Mouse (Mus musculus): Measurements from ENCODE around the gene Elmo2. TPM values are rescaled to one million over a fixed set of nuclear protein-coding genes. Genes with fewer than 3 reads are reported as not detected.
A peak's percentile ranks its signal among the peaks of the same experiment; 100 is the strongest.

Gene Elmo2
- polyA plus RNA-seq, 1 experiment from 2014 or later, result 63.5 TPM

DNA sequence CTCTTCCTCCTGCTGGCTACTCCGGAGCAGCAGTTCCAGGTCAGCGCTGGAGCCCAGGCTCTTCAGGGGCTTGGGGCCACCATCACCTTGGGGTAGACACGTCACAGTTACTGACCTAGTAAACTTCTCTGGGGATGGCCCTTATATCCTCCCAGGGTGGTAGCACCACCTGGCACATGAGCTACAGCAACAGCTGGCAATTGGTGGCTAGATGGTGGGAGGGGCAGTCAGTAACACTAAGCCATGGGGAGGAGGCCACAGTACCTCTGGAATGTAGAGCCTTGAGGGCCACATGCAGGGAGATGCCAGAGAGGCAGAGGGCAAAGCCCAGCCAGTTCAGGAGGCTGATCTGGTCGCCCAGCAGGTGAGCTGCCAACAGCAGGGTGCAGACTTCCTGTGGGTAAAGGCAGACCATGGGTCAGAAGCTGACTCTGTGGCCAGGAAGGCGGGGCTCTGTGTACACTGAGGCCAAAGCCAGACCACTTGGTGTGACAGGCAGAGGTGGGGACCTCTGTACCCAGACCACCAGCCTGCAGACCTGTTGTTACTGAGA lies 49.0 kb downstream of the Elmo2 start:
- Histone ChIP-seq H3K4me2 (ENCODE audit: low read depth, low read length) (no peak overlapping the region), H3K4me3 (ENCODE audit: low read length) (no peak overlapping the region), H3K9me3 (ENCODE audit: control insufficient read depth, low read length) (no peaks in the 10 kb centered on the region), H3K27ac (ENCODE audit: low read length) (no peak overlapping the region), H3K9ac (ENCODE audit: low read depth, low read length) (no peak overlapping the region), H3K27me3 (replicated peaks; ENCODE audit: control insufficient read depth, insufficient read depth, low read length) (no peaks in the 10 kb centered on the region), H3K4me1 (ENCODE audit: control insufficient read depth, insufficient read depth, low read length) (peaks cover 10% of the 10 kb centered on the region), H3K36me3 (ENCODE audit: control insufficient read depth, insufficient read depth, low read length) (peaks cover 12% of the 10 kb centered on the region; the same call in 1 of the 2 replicates)
- WGBS, result 87% methylated on average over 5 of the region's 5 CpGs
- ATAC-seq, result no peak

DNA sequence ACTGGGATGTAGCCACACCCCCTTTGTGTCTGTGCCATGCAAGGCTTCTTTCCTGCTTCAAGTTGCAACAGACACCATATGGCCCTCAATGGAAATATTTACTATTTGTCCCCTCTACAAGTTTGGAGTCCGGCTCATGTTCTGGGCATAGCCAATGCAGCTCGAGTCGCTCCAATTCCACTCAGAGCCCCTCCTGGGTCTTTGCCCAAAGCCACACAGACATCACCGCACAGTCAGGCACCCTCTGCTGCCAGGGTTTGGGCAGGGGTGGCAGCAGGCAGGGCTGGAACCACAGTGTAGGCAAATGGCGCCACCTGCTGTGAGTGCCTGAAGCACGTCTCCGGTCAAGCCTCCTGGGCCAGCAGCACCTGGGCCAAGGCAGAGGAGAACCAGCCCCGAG lies 50.5 kb downstream of the Elmo2 start:
- H3K9ac ChIP-seq (ENCODE audit: low read depth, low read length), result no peak overlapping the region
- H3K36me3 ChIP-seq (ENCODE audit: control insufficient read depth, insufficient read depth, low read length), result peaks cover 10% of the 10 kb centered on the region; the same call in 1 of the 2 replicates
- ATAC-seq, result peak; percentile 30
- no peak overlapping the region for H3K4me2 ChIP-seq (ENCODE audit: low read depth, low read length)
- H3K27ac ChIP-seq (ENCODE audit: low read length), result no peak overlapping the region
- H3K27me3 ChIP-seq (replicated peaks; ENCODE audit: control insufficient read depth, insufficient read depth, low read length), result no peaks in the 10 kb centered on the region
- H3K9me3 ChIP-seq (ENCODE audit: control insufficient read depth, low read length), result no peaks in the 10 kb centered on the region
- 27% methylated on average over 8 of the region's 8 CpGs for WGBS
- no peak overlapping the region for H3K4me3 ChIP-seq (ENCODE audit: low read length)
- peaks cover 5% of the 10 kb centered on the region; the same call in 1 of the 2 replicates for H3K4me1 ChIP-seq (ENCODE audit: control insufficient read depth, insufficient read depth, low read length)

DNA sequence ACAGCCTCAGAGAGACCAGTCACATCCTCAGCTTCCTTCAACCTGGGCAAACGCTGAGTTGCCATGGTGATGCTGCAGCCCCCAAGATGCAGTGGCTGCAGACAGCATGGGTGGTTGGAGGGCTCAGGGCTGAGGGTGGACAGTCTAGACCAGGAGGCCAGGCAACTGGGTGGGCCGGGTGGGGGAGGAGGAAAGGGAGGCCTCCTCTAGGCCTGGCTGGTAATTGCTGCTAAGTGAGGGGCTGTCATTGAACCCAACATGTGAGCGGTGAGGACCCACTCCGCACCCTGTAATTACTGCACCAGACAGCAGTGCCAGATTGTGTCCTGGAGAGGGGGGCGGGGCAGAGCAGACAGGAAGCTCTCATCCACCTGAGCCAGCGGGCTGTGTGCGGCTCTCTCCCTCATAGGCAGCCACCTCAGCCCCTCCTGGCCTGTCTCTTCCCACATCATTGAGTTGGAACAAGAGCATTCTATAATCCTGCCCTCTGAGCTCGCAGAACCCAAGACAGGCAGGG lies 51.1 kb downstream of the Elmo2 start:
- WGBS, result 43% methylated on average over 8 of the region's 8 CpGs
- Histone ChIP-seq H3K4me1 (ENCODE audit: control insufficient read depth, insufficient read depth, low read length) (peaks cover 5% of the 10 kb centered on the region; the same call in 1 of the 2 replicates), H3K4me3 (ENCODE audit: low read length) (no peak overlapping the region), H3K27ac (ENCODE audit: low read length) (no peak overlapping the region), H3K9me3 (ENCODE audit: control insufficient read depth, low read length) (no peaks in the 10 kb centered on the region), H3K9ac (ENCODE audit: low read depth, low read length) (no peak overlapping the region), H3K4me2 (ENCODE audit: low read depth, low read length) (no peak overlapping the region), H3K27me3 (replicated peaks; ENCODE audit: control insufficient read depth, insufficient read depth, low read length) (no peaks in the 10 kb centered on the region), H3K36me3 (ENCODE audit: control insufficient read depth, insufficient read depth, low read length) (peaks cover 5% of the 10 kb centered on the region; the same call in 1 of the 2 replicates)
- peak; percentile 47 for ATAC-seq

DNA sequence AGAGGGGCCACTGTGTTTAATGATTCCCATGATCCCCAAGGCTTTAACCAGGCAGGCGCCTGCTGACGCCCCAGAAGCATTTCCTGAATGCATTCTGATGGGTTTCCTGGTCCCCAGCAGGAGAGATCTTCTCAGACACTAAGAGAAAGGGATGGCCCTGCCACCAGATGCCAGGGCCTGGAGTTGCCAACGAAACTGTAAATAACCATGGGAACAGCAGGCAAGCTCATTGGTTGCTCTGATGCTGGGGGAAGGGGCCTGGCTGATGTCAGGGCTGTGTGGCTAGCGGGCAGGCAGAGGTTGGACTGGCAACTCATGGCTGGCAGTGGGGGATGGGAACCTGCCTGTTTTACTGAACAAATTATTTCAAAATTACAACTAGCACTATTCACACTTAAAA lies 52.7 kb downstream of the Elmo2 start:
- H3K27ac ChIP-seq (ENCODE audit: low read length), result no peak overlapping the region
- peaks cover 5% of the 10 kb centered on the region; the same call in 1 of the 2 replicates for H3K4me1 ChIP-seq (ENCODE audit: control insufficient read depth, insufficient read depth, low read length)
- H3K9me3 ChIP-seq (ENCODE audit: control insufficient read depth, low read length), result no peaks in the 10 kb centered on the region
- peaks cover 5% of the 10 kb centered on the region; the same call in 1 of the 2 replicates for H3K36me3 ChIP-seq (ENCODE audit: control insufficient read depth, insufficient read depth, low read length)
- 42% methylated on average over 4 of the region's 4 CpGs for WGBS
- no peaks in the 10 kb centered on the region for H3K27me3 ChIP-seq (replicated peaks; ENCODE audit: control insufficient read depth, insufficient read depth, low read length)
- ATAC-seq, result no peak
- H3K9ac ChIP-seq (ENCODE audit: low read depth, low read length), result no peak overlapping the region
- no peak overlapping the region for H3K4me3 ChIP-seq (ENCODE audit: low read length)
- no peak overlapping the region for H3K4me2 ChIP-seq (ENCODE audit: low read depth, low read length)

DNA sequence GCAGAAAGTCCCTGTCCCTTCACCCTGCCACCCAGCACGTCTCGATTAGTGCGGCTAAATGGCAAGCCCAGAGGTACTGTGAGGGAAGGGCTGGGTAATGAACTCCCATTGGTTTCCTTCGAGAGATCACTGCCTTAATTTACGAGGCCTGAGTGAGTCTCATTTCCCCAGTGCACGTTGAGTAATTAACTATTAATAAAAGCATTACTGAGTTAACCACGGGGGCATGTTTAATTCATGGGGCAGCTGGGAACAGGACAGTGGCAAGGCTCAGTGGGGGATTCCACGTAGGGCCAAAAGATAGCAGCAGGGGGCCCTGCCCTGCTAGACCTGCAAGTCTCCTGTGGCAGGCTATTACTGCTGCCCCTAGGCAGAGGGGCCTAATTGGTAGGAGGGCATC lies 55.0 kb downstream of the Elmo2 start:
- Histone ChIP-seq H3K9me3 (ENCODE audit: control insufficient read depth, low read length) (no peaks in the 10 kb centered on the region), H3K4me3 (ENCODE audit: low read length) (no peak overlapping the region), H3K36me3 (ENCODE audit: control insufficient read depth, insufficient read depth, low read length) (no peaks in the 10 kb centered on the region), H3K27ac (ENCODE audit: low read length) (no peak overlapping the region), H3K27me3 (replicated peaks; ENCODE audit: control insufficient read depth, insufficient read depth, low read length) (0 out of 2 replicates have a peak, but pooled peaks cover 3% of the 10 kb centered on the region), H3K4me1 (ENCODE audit: control insufficient read depth, insufficient read depth, low read length) (peaks cover 5% of the 10 kb centered on the region; the same call in 1 of the 2 replicates), H3K4me2 (ENCODE audit: low read depth, low read length) (no peak overlapping the region), H3K9ac (ENCODE audit: low read depth, low read length) (no peak overlapping the region)
- 21% methylated on average over 8 of the region's 8 CpGs for WGBS
- no peak for ATAC-seq

DNA sequence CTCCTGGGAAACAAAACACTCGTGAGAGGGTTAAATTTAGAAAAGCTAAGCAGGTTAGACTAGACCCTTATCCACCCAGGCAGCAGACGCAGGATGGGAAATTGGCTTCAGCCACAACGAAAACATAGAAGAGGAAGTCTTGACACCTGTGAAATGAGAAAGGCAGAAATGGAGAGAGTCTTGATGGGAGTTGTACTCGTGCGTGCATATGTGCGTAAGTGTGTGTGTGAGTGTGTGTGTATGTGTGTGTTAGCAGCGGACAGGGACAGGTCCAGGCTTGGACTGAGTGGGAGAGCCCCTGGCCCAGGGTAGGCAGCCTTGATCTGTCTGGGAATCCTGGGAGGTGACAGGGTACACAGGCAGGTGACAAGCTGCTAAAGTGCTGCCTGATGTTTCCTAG lies 55.4 kb downstream of the Elmo2 start:
- Histone ChIP-seq H3K27me3 (replicated peaks; ENCODE audit: control insufficient read depth, insufficient read depth, low read length) (0 out of 2 replicates have a peak, but pooled peaks cover 3% of the 10 kb centered on the region), H3K9ac (ENCODE audit: low read depth, low read length) (no peak overlapping the region), H3K4me3 (ENCODE audit: low read length) (no peak overlapping the region), H3K36me3 (ENCODE audit: control insufficient read depth, insufficient read depth, low read length) (no peaks in the 10 kb centered on the region), H3K27ac (ENCODE audit: low read length) (no peak overlapping the region), H3K4me1 (ENCODE audit: control insufficient read depth, insufficient read depth, low read length) (peaks cover 5% of the 10 kb centered on the region; the same call in 1 of the 2 replicates), H3K9me3 (ENCODE audit: control insufficient read depth, low read length) (no peaks in the 10 kb centered on the region), H3K4me2 (ENCODE audit: low read depth, low read length) (no peak overlapping the region)
- 49% methylated on average over 7 of the region's 7 CpGs for WGBS
- ATAC-seq, result no peak

DNA sequence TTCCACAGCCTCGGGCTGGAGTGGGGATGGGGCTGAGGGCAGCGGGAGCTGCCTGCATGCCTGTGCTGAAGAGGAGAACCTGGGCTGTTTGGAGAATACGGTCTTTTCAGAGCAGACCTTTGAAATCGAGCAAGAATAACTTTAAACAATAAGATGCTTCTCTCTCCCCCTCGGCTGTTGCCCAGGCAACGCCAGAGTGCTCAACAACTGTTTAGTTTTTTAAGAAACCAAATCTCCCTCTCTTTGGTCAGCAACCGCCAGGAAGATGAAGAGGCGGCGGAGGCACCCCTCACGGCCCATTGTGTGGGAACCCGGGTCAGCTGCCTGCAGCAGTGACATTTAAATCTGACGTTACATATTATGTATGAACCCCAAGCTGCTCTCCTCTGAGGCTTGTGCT lies 59.5 kb downstream of the Elmo2 start:
- no peak overlapping the region for H3K9ac ChIP-seq (ENCODE audit: low read depth, low read length)
- WGBS, result 21% methylated on average over 12 of the region's 12 CpGs
- ATAC-seq, result no peak
- no peaks in the 10 kb centered on the region for H3K36me3 ChIP-seq (ENCODE audit: control insufficient read depth, insufficient read depth, low read length)
- no peaks in the 10 kb centered on the region for H3K4me1 ChIP-seq (ENCODE audit: control insufficient read depth, insufficient read depth, low read length)
- H3K27ac ChIP-seq (ENCODE audit: low read length), result no peak overlapping the region
- H3K27me3 ChIP-seq (replicated peaks; ENCODE audit: control insufficient read depth, insufficient read depth, low read length), result 0 out of 2 replicates have a peak, but pooled peaks cover 9% of the 10 kb centered on the region
- H3K9me3 ChIP-seq (ENCODE audit: control insufficient read depth, low read length), result no peaks in the 10 kb centered on the region
- no peak overlapping the region for H3K4me3 ChIP-seq (ENCODE audit: low read length)
- H3K4me2 ChIP-seq (ENCODE audit: low read depth, low read length), result no peak overlapping the region

DNA sequence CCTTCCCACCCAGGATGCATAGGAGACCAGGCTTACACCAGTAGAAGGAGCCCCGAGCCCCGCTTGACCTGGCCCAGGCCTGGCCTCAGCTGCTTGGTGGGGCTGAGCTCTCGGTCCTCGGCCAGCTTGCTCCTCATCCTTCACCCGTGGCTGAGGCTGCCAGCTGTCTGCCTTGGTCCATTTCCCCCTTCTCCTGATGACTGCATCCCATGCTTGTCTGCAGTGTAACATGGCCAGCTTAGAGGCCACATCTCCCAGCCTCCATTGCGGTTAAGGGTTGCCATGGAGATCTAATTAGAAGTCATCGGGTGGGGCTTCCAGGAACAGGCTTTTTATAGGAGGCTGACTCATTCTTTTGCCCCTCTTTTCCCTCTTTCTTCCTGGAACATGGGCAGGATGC lies 62.4 kb downstream of the Elmo2 start:
- no peak overlapping the region for H3K9ac ChIP-seq (ENCODE audit: low read depth, low read length)
- 59% methylated on average over 7 of the region's 7 CpGs for WGBS
- H3K4me2 ChIP-seq (ENCODE audit: low read depth, low read length), result no peak overlapping the region
- no peaks in the 10 kb centered on the region for H3K36me3 ChIP-seq (ENCODE audit: control insufficient read depth, insufficient read depth, low read length)
- no peak overlapping the region for H3K4me3 ChIP-seq (ENCODE audit: low read length)
- no peak overlapping the region for H3K27ac ChIP-seq (ENCODE audit: low read length)
- peaks cover 9% of the 10 kb centered on the region; the same call in 1 of the 2 replicates for H3K27me3 ChIP-seq (replicated peaks; ENCODE audit: control insufficient read depth, insufficient read depth, low read length)
- no peak for ATAC-seq
- no peaks in the 10 kb centered on the region for H3K9me3 ChIP-seq (ENCODE audit: control insufficient read depth, low read length)
- no peaks in the 10 kb centered on the region for H3K4me1 ChIP-seq (ENCODE audit: control insufficient read depth, insufficient read depth, low read length)

DNA sequence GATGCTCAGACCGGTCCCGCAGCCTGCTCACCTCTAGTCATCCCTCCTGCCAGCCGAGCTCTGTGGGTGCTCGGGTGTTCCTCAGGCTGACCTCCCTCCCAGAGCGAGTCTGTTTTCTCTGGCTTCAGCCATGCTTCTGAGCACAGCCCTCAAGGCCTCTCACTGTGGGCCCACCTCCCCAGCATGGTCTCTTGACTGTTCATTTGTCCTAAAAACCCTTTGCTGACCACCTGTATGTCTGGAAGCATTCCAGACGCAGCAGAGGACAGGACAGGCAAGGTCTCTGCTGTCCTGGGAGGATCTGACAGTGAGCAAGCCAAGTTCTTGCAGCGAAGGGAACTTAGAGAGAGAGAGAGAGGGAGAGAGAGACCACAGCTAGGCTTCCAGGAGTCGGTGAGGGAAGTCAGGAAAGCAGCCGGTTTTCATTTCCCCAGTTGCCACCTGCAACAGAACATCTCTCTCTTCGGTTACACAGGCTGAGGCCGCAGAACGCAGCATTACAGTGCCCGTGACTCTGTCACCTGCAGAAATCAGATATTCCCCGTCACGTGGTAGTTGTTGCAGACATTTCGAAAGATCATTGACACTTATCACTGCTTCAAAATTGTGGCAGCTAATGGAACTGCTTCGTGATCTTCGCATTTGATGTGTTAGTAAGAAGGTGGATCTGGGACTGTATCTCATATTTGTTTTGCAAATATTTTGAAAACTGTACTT lies 63.8 kb downstream of the Elmo2 start:
- no peaks in the 10 kb centered on the region for H3K4me1 ChIP-seq (ENCODE audit: control insufficient read depth, insufficient read depth, low read length)
- 61% methylated on average over 18 of the region's 18 CpGs for WGBS
- no peaks in the 10 kb centered on the region for H3K36me3 ChIP-seq (ENCODE audit: control insufficient read depth, insufficient read depth, low read length)
- no peak overlapping the region for H3K27ac ChIP-seq (ENCODE audit: low read length)
- no peak overlapping the region for H3K4me2 ChIP-seq (ENCODE audit: low read depth, low read length)
- no peak overlapping the region for H3K4me3 ChIP-seq (ENCODE audit: low read length)
- H3K9me3 ChIP-seq (ENCODE audit: control insufficient read depth, low read length), result no peaks in the 10 kb centered on the region
- ATAC-seq, result no peak
- H3K9ac ChIP-seq (ENCODE audit: low read depth, low read length), result no peak overlapping the region
- peaks cover 9% of the 10 kb centered on the region; the same call in 1 of the 2 replicates for H3K27me3 ChIP-seq (replicated peaks; ENCODE audit: control insufficient read depth, insufficient read depth, low read length)

Measured in intestine, embryonic 16.5 days (tissue).